Mouse (Mus musculus) urinary bladder, adult 2 months (tissue): Measurements from ENCODE around the gene Cluap1. TPM values are rescaled to one million over a fixed set of nuclear protein-coding genes. Genes with fewer than 3 reads are reported as not detected.
"Not testable (repeated sequence)": the region's sequence is repeated elsewhere in the genome, so short reads cannot be mapped to it uniquely, and the experiment has no call there.

Source experiments
- DNase-seq: peaks from one replicate; pipeline ENCODE4 v3.0.0; 2022; ENCODE audit warnings: low spot score
- polyA plus RNA-seq: library from polyadenylated mRNA; depleted of rRNA; stranded (reverse); fragments of >200 nt; gene quantifications from 2 replicates; pipeline ENCODE4 v1.2.3, GENCODE M21; 2012; rRNA removed

Gene Cluap1
- polyA plus RNA-seq, 1 experiment = 19.5 TPM

DNA sequence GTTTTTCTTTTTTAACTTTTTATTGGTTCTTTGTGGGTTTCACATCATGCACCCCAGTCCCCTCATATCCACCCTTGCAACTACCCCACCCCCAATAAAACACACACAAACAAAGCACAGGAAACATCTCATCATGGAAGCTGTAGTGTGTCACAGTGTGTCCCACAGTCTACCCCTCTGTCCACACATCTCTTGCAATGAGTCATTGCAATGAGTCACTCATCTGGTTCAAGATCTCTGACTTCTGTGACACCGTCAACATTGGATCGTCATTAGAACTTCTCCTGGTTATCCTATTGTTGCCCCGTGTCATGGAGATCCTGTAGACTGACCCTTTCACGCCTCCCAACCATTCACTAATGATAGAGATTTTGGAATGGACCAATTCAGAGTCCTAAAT is 26.1 kb downstream of the Cluap1 start:
- no peak for DNase-seq

DNA sequence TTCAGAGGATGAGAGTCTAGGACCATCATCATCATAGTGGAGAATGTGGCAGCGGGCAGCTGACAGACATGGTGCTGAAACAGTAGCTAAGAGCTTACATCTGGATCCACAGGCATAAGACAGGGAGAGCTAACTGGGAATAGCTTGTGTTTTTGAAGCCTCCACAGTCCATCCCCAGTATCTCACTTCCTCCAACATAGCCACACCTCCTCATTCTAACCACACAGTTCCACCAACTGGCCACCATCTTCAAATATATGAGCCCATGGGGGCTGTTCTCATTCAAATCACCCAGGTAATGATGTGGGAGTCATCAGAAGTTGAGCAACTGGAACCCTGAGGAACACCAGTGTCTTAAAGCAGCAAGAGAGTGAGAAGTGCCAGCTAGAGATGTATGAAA is 42.5 kb downstream of the Cluap1 start:
- DNase-seq = no peak

DNA sequence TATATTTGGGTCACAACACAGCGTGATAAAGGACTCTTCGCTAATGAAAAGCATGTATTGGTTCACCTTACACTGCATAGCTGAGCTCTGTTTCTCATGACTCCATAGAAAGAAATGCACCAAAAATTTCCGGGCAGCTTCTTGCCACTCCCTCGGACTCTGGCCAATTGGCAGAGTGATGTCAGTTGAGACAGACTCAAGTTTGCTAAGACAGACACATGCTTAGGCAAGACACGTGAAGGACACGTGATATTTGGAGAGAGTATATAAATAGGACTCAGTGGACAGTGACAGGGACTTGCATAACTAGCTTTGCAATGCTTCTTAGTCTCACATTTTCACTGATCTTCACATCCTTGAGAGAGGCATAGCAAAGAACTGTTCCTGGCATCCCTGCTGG is 47.8 kb downstream of the Cluap1 start:
- no peak for DNase-seq

DNA sequence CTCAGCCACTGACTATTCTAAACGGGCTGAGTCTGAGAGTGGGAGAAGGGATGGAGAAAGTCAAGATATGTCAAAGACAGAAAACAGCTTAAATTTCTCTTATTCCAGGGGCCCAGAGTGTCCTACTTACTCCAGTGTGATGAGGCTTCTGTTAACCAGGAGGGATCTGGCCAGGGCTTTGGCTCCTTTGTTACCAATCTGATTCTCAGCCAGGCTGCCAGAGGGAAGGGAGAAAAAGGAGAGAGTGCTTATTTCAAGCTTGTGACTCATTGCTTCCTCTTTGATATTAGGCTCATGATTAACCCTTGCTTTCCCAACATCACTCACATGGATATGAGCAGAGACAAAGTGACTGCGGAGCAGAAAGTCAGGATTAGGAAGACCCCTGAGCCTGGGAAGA is 50.7 kb downstream of the Cluap1 start:
- no peak for DNase-seq

DNA sequence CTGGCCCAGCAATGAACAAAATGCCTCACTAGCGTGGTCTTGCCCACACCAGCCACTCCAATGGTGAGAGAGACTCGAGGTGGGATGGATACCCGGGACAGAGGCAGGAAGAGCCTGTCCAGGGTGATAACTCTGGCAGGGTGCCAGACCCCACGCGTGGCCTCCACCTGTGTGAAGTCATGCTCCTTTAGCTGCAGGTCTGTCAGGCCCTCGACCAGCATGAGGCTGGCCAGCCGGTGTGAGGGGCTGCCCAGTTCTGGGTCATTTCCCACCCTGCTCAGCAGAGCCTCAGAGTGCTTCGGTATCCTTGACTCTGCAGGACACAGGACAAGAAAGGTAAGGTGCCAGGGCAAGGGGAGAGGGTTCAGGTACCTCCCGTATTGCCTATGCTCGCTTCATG is 56.4 kb downstream of the Cluap1 start:
- no peak for DNase-seq

DNA sequence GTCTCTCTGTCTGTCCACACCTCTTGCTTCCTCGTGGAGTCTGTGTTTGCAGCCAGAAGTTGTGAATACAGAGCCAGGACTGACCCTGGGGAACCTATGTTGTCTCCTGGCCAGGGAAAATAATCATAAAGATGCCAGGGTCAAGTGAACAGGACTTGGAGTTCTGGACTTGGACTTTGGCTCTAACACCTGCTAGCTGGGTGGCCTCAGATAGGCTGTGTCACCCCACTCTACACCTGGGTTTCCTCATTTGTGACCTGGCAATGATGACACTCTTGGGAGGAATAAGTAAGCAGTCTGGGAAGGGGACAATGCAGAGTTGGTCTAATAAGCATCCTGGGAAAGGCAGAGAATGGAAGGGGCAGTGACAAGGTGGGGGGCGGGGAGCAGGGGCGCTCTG is 56.9 kb downstream of the Cluap1 start:
- DNase-seq = no peak

DNA sequence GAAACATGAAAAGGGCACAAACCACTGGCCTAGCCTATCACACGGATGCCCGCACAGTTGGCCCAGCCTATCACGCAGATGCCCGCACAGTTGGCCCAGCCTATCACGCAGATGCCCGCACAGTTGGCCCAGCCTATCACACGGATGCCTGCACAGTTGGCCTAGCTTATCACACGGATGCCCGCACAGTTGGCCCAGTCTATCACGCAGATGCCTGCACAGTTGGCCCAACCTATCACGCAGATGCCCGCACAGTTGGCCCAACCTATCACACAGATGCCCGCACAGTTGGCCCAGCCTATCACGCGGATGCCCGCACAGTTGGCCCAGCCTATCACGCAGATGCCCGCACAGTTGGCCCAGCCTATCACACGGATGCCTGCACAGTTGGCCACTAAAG is 65.9 kb downstream of the Cluap1 start:
- DNase-seq = not testable (repeated sequence)

DNA sequence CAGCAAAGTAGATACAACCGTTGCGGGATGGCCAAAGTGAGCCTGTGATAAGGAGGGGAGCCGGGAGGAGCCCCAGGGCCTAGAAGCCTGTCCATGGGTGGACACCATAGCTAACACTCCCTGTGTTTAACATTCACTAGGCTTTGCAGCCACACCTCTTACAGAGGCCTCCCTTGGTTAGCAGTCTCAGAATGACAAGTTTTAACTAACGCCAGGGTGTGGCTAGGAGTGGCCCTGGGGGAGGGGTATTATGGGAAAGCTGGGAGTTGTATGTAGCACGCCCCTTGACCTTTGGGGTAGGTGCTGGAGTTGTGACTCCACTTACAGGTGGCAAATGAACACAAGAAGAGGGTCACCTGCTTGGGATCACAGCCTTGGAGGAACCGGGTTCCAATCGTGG is 67.1 kb downstream of the Cluap1 start:
- no peak for DNase-seq

DNA sequence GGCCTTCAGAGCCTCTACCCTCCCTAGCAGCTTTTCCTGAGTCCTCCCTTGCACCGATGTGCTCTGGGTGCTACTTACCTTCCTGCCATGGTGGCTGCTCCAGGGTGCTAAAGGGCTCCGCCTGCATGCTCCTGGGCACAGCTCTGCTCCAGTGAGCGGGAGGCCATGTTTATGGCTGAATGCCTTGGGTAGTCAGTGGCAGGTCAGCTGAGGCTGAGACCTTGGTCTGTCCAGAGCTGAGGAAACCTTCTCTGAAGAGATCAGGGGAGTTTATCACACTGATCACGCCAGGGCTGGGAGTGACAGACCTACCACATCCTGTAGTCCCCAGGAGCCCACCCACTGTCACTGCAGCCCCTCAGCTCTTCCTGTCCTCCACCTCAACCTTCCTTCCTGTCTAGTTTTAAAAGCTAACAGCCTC is 67.7 kb downstream of the Cluap1 start, which contains the start of gene Nlrc3:
Gene Nlrc3 (minus strand): TSS at position 382 of the 421 bp plus-strand sequence.
- DNase-seq = no peak

DNA sequence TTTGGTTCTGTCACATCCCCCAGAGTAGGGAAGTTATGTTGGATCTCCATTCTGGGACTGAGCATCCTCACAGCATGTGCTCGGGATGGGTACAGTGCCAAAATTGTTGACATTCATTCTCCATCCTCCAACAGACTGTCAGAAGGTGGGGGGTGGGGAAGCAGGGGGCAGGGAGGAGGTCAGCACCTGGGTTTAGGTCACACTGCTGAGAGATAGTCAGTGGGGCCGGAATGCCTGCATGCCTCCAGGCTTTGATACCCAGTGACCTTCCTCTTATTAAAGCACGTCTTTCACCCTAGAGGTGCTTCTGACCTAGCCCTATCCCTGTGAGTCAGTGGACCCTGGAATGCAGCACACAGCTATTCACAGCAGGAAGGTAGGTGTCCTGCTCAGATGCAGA is 68.1 kb downstream of the Cluap1 start:
- DNase-seq = no peak

DNA sequence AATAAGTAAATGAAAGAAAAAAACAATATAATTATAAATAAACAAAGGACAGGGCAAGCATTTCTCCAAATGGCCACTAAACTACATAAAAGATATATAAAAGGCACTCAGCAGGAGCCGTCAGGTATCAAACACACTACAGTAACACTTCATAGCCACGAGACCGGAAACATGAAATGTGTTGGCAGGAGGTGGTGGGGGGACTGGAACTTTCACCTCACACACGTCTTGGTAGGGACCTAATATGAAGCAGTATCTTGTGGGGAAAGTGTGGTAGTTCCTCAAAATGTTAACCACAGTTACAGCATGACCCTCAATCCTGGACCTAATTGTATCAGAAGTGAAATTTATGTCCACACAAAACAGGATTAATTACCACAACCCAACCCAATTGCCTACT is 73.6 kb downstream of the Cluap1 start:
- no peak for DNase-seq

DNA sequence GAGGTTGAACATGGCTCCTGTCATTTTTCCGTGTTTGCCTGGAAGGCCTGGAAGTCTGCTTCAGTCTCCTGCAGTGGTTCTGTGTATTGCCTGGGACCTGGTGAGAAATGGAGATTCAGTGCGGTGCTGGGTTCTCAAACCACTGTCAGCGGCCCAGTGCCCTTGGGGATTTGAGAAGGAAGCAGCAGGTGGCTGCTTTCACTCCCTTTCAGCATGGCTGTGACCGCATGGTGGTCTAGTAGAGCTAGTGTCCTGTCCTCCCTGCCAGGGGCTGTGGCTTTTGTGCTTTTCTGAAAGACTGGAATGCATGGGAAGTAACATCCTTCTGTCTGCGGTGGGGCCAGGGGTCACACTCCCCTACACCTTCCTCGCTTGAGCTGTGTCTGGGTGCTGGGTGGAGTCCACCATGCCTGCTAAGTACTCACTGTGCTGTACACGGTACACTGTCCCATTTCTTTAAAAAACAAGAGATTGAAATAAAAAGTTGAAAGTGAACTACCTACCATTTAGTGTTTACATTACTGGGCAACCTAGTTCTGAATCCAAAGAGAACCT is 74.6 kb downstream of the Cluap1 start:
- no peak for DNase-seq

DNA sequence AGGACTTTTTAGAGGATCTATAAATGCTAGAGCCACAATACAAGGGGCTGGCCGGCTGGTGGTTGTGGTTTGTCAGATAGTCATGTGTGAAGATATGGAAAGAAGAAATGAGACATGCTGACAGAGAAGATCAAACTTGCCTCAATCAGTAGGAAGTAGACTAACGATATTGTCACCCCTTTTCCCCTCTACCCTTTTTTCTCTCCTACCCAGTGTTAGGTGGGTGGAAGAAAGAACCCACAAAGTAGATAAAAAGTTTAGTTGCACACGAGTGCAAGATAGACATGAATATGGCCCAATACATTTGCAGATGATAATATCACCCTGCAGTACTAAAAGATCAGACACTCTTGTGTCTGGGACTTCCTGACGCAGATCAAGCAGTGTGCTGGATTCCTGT is 79.8 kb downstream of the Cluap1 start:
- no peak for DNase-seq

Other genes starting within 250 kb of the Cluap1 start
- gene Mefv, start 190.7 kb upstream of the Cluap1 start, polyA plus RNA-seq = 0.22 and 0.29 TPM in 2 replicates
- 19.3 and 20.8 TPM in 2 replicates for gene Zfp263, start 164.7 kb upstream of the Cluap1 start, polyA plus RNA-seq
- 0.07 TPM in 1 of 2 replicates, not detected in the other for gene Olfr15, start 77.9 kb upstream of the Cluap1 start, polyA plus RNA-seq
- gene Zfp174, start 61.5 kb upstream of the Cluap1 start, polyA plus RNA-seq = 2.7 and 3.0 TPM in 2 replicates
- 54.1 and 60.6 TPM in 2 replicates for gene Naa60, start 36.4 kb upstream of the Cluap1 start, polyA plus RNA-seq
- 7.3 and 7.8 TPM in 2 replicates for gene Zfp597, start 24.2 kb upstream of the Cluap1 start, polyA plus RNA-seq
- gene Gm20695, start 24.2 kb upstream of the Cluap1 start, polyA plus RNA-seq = 0.25 and 0.62 TPM in 2 replicates
- gene 1700037C18Rik, start 112 bp upstream of the Cluap1 start, polyA plus RNA-seq = 5.8 and 7.0 TPM in 2 replicates
- gene Nlrc3, start 67.8 kb downstream of the Cluap1 start, polyA plus RNA-seq = 1.3 and 1.4 TPM in 2 replicates
- gene Slx4, start 95.0 kb downstream of the Cluap1 start, polyA plus RNA-seq = 17.5 and 18.2 TPM in 2 replicates
- gene Dnase1, start 128.1 kb downstream of the Cluap1 start, polyA plus RNA-seq = not detected in 2 replicates
- gene Trap1, start 169.0 kb downstream of the Cluap1 start, polyA plus RNA-seq = 76.9 and 84.2 TPM in 2 replicates